Mouse (Mus musculus): ENCODE data around the gene Krt28. TPM values are rescaled to one million over a fixed set of nuclear protein-coding genes. Genes with fewer than 3 reads are reported as not detected.

Krt28 gene
- polyA plus RNA-seq (2015; fragmentation: Nextera tagmentation; extraction: Ambion mirVana): 0.20 TPM in 1 of 2 replicates, not detected in the other

- Histone ChIP-seq H3K9me3 (no peaks in the 10 kb centered on the region), H3K4me2 (no peak within 1 kb of the TSS), H3K9ac (no peak within 1 kb of the TSS), H3K4me3 (no peak within 1 kb of the TSS), H3K27ac (replicated peaks) (no peak within 1 kb of the TSS), H3K27me3 (replicated peaks) (peaks cover 44% of the 10 kb centered on the region), H3K4me1 (no peaks in the 10 kb centered on the region), H3K36me3 (no peaks in the 10 kb centered on the region)
- ATAC-seq (ENCODE audit: extremely low read depth, insufficient number of reproducible peaks, low FRiP score, low TSS enrichment): no peak
- 74% methylated on average over 13 of the region's 13 CpGs for WGBS
Measured at GRCm38 (mm10) chr11:99374803-99375202, at the start of gene Krt28. Krt28 (minus strand) TSS chr11:99374903.

GRCm38 (mm10) chr11:99422159-99422558 lies 47.5 kb upstream of the Krt28 start, which contains the start of gene Krt12:
Krt12 (minus strand) TSS chr11:99422259.
- ATAC-seq (ENCODE audit: extremely low read depth, insufficient number of reproducible peaks, low FRiP score, low TSS enrichment): no peak

GRCm38 (mm10) chr11:99420586-99420985 lies 45.9 kb upstream of the Krt28 start:
- 37% methylated on average over 10 of the region's 10 CpGs for WGBS
- ATAC-seq (ENCODE audit: extremely low read depth, insufficient number of reproducible peaks, low FRiP score, low TSS enrichment): no peak

More at GRCm38 (mm10) chr11:99422159-99422558, 47.5 kb upstream of the Krt28 start, which contains the start of gene Krt12:
- H3K4me3 ChIP-seq: no peak within 1 kb of the TSS
- H3K9ac ChIP-seq: no peak within 1 kb of the TSS
- H3K4me2 ChIP-seq: no peak within 1 kb of the TSS
- no peaks in the 10 kb centered on the region for H3K36me3 ChIP-seq
- H3K4me1 ChIP-seq: no peaks in the 10 kb centered on the region
- H3K27ac ChIP-seq (replicated peaks): no peak within 1 kb of the TSS
- H3K9me3 ChIP-seq: no peaks in the 10 kb centered on the region
- 71% methylated on average over 10 of the region's 10 CpGs for WGBS
- peaks cover 31% of the 10 kb centered on the region for H3K27me3 ChIP-seq (replicated peaks)

GRCm38 (mm10) chr11:99417819-99418218 lies 43.1 kb upstream of the Krt28 start:
- ATAC-seq (ENCODE audit: extremely low read depth, insufficient number of reproducible peaks, low FRiP score, low TSS enrichment): no peak
- H3K9me3 ChIP-seq: no peaks in the 10 kb centered on the region
- H3K9ac ChIP-seq: no peak overlapping the region
- H3K36me3 ChIP-seq: no peaks in the 10 kb centered on the region
- H3K4me2 ChIP-seq: no peak overlapping the region
- no peaks in the 10 kb centered on the region for H3K4me1 ChIP-seq
- H3K4me3 ChIP-seq: no peak overlapping the region
- WGBS: 53% methylated on average over 16 of the region's 16 CpGs
- no peak overlapping the region for H3K27ac ChIP-seq (replicated peaks)
- peaks cover 32% of the 10 kb centered on the region; the same call in 1 of the 2 replicates for H3K27me3 ChIP-seq (replicated peaks)

More at GRCm38 (mm10) chr11:99420586-99420985, 45.9 kb upstream of the Krt28 start:
- Histone ChIP-seq H3K4me3 (no peak overlapping the region), H3K27ac (replicated peaks) (no peak overlapping the region), H3K9me3 (no peaks in the 10 kb centered on the region), H3K9ac (no peak overlapping the region), H3K4me1 (no peaks in the 10 kb centered on the region), H3K27me3 (replicated peaks) (peaks cover 38% of the 10 kb centered on the region), H3K4me2 (0 out of 2 replicates have a peak overlapping the region, but pooled peaks have one; percentile 16), H3K36me3 (no peaks in the 10 kb centered on the region)

- no peak for ATAC-seq (ENCODE audit: extremely low read depth, insufficient number of reproducible peaks, low FRiP score, low TSS enrichment)
- H3K4me3 ChIP-seq: no peak overlapping the region
- WGBS: 79% methylated on average over 13 of the region's 13 CpGs
- no peaks in the 10 kb centered on the region for H3K9me3 ChIP-seq
- no peak overlapping the region for H3K27ac ChIP-seq (replicated peaks)
- peaks cover 29% of the 10 kb centered on the region; the same call in 1 of the 2 replicates for H3K27me3 ChIP-seq (replicated peaks)
- H3K4me2 ChIP-seq: no peak overlapping the region
- no peaks in the 10 kb centered on the region for H3K4me1 ChIP-seq
- no peaks in the 10 kb centered on the region for H3K36me3 ChIP-seq
- no peak overlapping the region for H3K9ac ChIP-seq
Measured at GRCm38 (mm10) chr11:99416902-99417301, 42.2 kb upstream of the Krt28 start.

- H3K4me1 ChIP-seq: no peaks in the 10 kb centered on the region
- H3K4me2 ChIP-seq: no peak overlapping the region
- WGBS: 79% methylated on average over 13 of the region's 13 CpGs
- H3K36me3 ChIP-seq: no peaks in the 10 kb centered on the region
- no peaks in the 10 kb centered on the region for H3K9me3 ChIP-seq
- H3K27me3 ChIP-seq (replicated peaks): peaks cover 27% of the 10 kb centered on the region; the same call in 1 of the 2 replicates
- H3K27ac ChIP-seq (replicated peaks): no peak overlapping the region
- no peak overlapping the region for H3K9ac ChIP-seq
- ATAC-seq (ENCODE audit: extremely low read depth, insufficient number of reproducible peaks, low FRiP score, low TSS enrichment): no peak
- H3K4me3 ChIP-seq: no peak overlapping the region
Measured at GRCm38 (mm10) chr11:99414463-99415147, 39.9 kb upstream of the Krt28 start.

- Histone ChIP-seq H3K36me3 (no peaks in the 10 kb centered on the region), H3K4me3 (no peak overlapping the region), H3K4me1 (no peaks in the 10 kb centered on the region), H3K27ac (replicated peaks) (no peak overlapping the region), H3K27me3 (replicated peaks) (peaks cover 24% of the 10 kb centered on the region; the same call in 1 of the 2 replicates), H3K9me3 (no peaks in the 10 kb centered on the region), H3K4me2 (no peak overlapping the region), H3K9ac (no peak overlapping the region)
- 20% methylated on average over 6 of the region's 6 CpGs for WGBS
- ATAC-seq (ENCODE audit: extremely low read depth, insufficient number of reproducible peaks, low FRiP score, low TSS enrichment): no peak
Measured at GRCm38 (mm10) chr11:99413247-99413646, 38.5 kb upstream of the Krt28 start.

- Histone ChIP-seq H3K4me2 (no peak overlapping the region), H3K27me3 (replicated peaks) (peaks cover 32% of the 10 kb centered on the region), H3K4me1 (no peaks in the 10 kb centered on the region), H3K9me3 (no peaks in the 10 kb centered on the region), H3K9ac (no peak overlapping the region), H3K4me3 (no peak overlapping the region), H3K36me3 (no peaks in the 10 kb centered on the region), H3K27ac (replicated peaks) (no peak overlapping the region)
- ATAC-seq (ENCODE audit: extremely low read depth, insufficient number of reproducible peaks, low FRiP score, low TSS enrichment): no peak
- 60% methylated on average over 10 of the region's 10 CpGs for WGBS
Measured at GRCm38 (mm10) chr11:99406186-99406585, 31.5 kb upstream of the Krt28 start.

- Histone ChIP-seq H3K27me3 (replicated peaks) (peaks cover 49% of the 10 kb centered on the region), H3K27ac (replicated peaks) (no peak overlapping the region), H3K36me3 (no peaks in the 10 kb centered on the region), H3K9me3 (no peaks in the 10 kb centered on the region), H3K4me1 (no peaks in the 10 kb centered on the region), H3K4me2 (no peak overlapping the region), H3K4me3 (no peak overlapping the region), H3K9ac (no peak overlapping the region)
- 74% methylated on average over 13 of the region's 13 CpGs for WGBS
- no peak for ATAC-seq (ENCODE audit: extremely low read depth, insufficient number of reproducible peaks, low FRiP score, low TSS enrichment)
Measured at GRCm38 (mm10) chr11:99399956-99400549, 25.4 kb upstream of the Krt28 start.

- Histone ChIP-seq H3K4me2 (no peak overlapping the region), H3K36me3 (no peaks in the 10 kb centered on the region), H3K9me3 (no peaks in the 10 kb centered on the region), H3K27me3 (replicated peaks) (peaks cover 52% of the 10 kb centered on the region), H3K4me1 (no peaks in the 10 kb centered on the region), H3K9ac (no peak overlapping the region), H3K27ac (replicated peaks) (no peak overlapping the region), H3K4me3 (no peak overlapping the region)
- 52% methylated on average over 8 of the region's 8 CpGs for WGBS
- no peak for ATAC-seq (ENCODE audit: extremely low read depth, insufficient number of reproducible peaks, low FRiP score, low TSS enrichment)
Measured at GRCm38 (mm10) chr11:99398832-99399231, 24.1 kb upstream of the Krt28 start.

GRCm38 (mm10) chr11:99398084-99398483 lies 23.4 kb upstream of the Krt28 start:
- Histone ChIP-seq H3K4me1 (no peaks in the 10 kb centered on the region), H3K36me3 (no peaks in the 10 kb centered on the region), H3K4me2 (no peak overlapping the region), H3K9ac (no peak overlapping the region), H3K4me3 (no peak overlapping the region), H3K27ac (replicated peaks) (no peak overlapping the region), H3K27me3 (replicated peaks) (peaks cover 49% of the 10 kb centered on the region), H3K9me3 (no peaks in the 10 kb centered on the region)
- WGBS: 52% methylated on average over 3 of the region's 3 CpGs
- ATAC-seq (ENCODE audit: extremely low read depth, insufficient number of reproducible peaks, low FRiP score, low TSS enrichment): no peak
